Mouse (Mus musculus) cerebellum, adult 9-10 months (tissue): Measurements from ENCODE around the gene Acot13.

Experiments used
- DNase-seq: peaks from one replicate; pipeline ENCODE4 v3.0.0; 2022

Gene Acot13

DNA sequence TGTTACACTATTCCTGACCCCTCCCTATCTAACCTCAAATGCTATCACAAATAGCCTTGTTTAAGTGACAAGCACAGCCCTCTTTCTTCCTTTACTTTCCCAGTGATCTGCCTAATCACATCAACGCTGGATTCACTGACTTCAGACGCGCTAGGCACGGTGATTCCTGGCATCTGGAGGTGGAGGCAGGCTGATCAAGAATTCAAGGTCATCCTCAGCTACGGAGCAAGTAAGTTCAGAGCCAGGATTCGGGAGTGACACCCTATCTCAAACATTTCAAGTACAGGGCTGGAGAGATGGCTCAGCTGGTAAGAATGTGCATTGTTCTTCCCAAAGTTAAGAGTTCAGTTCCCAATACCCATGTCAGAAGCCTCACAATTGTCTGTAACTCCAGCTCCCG lies 5.2 kb downstream of the Acot13 start:
- no peak for DNase-seq

GRCm38 (mm10) chr13:24825587-24825986 lies 5.8 kb downstream of the Acot13 start:
- no peak for DNase-seq

- no peak for DNase-seq
Measured at GRCm38 (mm10) chr13:24824647-24825046, 6.7 kb downstream of the Acot13 start.

DNA sequence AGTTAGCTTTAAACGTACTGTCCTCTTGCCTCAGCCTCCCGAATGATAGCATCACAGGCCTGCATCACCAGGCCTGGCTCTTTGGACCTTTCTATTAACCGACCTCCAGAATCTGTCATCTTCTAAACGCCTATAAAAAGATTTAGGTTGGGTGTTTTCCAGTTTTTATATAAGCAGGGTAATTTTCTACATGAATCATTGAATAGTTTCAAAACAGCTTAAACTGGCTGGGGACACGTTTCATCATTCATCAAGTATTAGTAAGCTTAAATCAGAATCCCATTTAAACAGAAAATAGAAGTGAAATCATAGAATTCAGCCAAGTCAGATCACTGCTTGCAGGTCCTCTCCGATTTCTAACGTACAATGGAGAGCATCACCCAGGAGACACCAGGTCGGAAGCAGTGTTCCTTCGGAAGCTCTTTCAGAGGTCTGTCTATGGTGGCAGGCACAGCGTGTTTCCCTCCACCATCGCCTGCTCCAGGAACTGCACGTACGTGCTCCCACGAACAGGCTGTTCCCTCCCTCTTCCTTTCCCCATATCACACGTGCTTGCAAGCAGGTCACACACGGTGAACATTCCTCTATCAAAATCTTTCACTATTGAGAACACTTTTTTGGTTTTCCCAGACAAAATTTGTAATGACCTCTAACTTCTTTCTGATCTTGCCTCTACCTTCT lies 8.5 kb downstream of the Acot13 start:
- DNase-seq = no peak

DNA sequence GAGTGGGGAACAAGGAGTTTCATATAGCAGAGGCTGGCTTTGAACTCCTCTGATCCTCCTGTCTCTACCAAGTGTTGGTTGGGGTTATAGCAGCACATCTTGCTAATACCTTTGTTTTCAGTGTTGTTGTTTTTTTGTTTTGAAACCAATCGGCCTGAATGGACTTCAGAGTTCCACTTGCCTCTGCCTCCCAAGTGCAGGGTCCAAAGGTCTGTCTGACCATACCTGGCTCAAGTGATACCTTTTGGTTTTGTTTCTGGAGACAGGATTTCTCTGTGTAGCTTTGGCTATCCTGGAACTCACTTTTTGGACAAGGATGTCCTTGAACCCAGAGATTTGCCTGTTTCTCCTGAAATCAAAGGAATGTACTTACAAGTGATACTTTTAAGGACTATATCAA lies 11.4 kb downstream of the Acot13 start:
- DNase-seq = no peak

- no peak for DNase-seq
Measured at GRCm38 (mm10) chr13:24816125-24817092, 14.9 kb downstream of the Acot13 start.

GRCm38 (mm10) chr13:24814616-24815015 lies 16.7 kb downstream of the Acot13 start:
- DNase-seq = no peak

DNA sequence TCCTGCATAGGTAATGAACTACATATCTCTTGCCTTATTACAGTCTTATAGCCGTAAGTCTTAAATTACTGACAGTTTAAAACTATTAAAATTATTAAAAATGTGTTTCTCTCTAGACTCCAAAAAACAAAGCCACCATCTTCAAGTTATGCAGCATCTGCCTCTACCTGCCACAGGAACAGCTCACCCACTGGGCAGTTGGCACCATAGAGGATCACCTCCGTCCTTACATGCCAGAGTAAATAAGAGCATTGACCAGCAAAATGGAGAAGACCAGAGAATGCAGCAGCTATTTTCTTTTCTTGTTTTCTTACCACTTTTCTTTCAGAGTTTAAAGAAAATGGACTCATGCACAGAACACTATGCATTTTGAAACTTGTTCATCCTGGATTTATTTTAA lies 18.8 kb downstream of the Acot13 start:
- no peak for DNase-seq

DNA sequence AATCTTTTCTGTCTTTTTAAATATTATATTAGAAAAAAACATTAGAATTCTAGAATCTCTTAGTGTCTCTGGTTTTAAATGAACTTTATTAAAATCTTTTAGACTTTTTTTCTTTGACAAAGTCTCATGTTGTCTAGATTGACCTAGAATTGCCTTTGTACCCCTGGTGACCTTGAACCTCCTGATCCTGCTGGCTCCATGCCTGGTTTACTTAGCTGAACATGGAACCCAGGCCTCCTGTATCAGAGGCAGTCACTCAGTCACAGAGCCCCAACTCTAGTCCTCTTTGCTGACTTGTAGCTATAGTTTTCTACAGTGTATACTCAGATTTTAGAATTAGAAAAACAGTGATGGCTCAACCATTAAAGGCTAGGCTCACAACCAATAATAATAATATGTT lies 25.3 kb downstream of the Acot13 start:
- DNase-seq = no peak

- no peak for DNase-seq
Measured at GRCm38 (mm10) chr13:24803196-24803595, 28.1 kb downstream of the Acot13 start.

DNA sequence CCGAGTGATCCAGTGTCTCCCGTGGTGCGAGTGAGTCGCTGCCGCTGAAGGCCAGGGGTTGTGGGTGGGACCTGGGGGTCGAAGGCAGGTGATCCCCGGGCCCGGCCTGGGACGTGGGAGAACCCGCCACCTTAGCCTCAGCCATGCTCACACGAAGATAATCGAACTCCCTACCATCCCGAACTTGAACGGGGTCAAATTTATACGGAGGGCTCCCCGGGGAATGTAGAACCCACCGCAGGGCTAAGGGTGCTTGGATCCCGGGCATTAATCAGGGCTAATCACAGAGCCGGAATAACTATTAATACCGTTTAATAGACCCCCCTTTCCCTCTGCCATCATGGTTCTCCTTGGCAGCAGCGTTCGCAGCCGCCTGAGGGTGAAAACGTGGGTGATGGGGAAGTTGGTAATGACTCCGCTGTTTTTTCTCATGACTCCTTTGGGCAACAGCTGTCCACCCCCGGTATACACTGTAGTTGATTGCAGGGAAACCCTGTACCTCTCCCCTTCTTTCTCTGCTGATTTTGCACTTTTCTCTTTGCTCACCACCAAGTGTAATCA lies 29.1 kb downstream of the Acot13 start:
- DNase-seq = peak; percentile 58

- no peak for DNase-seq
Measured at GRCm38 (mm10) chr13:24801308-24801921, 29.9 kb downstream of the Acot13 start, which contains the start of gene BC005537. TSS of gene BC005537 (plus strand) at chr13:24801657.

- DNase-seq = peak; percentile 99
Measured at GRCm38 (mm10) chr13:24800674-24801307, 30.5 kb downstream of the Acot13 start.

DNA sequence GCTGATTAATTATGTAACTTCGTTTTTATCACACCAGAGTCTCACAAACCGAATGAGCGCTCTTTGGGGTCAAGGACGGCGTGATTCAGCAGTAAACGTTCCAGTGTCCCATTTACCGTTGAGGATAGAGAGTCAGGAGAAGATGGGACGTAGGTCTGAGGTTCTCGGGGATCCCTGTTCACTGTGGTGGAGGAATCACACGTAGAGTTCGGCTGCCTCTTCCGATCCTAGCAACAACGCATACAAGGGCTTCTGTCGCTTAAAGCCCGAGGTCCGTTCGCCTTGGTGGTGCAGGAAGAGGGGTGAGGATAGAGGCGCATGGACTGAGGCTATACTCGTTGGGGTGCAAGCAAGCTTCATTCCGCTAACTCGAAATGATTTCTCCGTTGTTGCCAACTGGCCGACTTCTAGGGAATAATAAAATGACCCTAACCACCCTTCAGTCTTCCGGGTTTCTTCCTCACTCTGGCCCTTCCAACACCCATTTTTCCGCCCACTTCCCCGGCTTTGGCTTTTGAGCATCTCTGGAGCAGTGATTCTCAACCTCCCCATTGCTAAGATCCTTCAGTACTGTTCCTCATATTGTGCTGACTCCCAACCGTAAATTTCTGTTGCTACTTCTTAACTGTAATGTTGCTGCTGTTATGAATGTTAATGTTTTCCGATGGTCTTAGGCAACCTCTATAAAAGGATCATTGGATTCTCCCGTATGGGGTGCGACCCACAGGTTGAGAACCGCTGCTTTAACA lies 31.2 kb downstream of the Acot13 start:
- peak; percentile 72 for DNase-seq

DNA sequence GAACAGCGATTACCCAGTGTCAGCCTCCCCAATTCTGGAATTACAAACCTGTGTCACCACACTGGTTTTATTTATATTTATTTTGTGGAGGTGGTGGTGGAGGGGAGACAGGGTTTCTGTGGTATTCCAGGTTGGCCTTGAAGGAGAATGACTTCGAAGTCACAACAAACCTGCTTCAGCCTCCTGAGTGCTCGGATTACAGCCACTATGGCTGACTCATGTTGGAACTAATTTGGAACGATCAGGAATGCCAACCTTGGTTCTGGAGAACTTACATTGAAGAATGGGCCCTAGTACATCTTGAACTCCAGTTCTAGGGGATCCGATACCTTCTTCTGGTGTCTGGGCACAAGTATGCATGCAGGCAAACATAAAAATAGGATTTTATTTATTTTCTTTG lies 32.0 kb downstream of the Acot13 start:
- DNase-seq = no peak

DNA sequence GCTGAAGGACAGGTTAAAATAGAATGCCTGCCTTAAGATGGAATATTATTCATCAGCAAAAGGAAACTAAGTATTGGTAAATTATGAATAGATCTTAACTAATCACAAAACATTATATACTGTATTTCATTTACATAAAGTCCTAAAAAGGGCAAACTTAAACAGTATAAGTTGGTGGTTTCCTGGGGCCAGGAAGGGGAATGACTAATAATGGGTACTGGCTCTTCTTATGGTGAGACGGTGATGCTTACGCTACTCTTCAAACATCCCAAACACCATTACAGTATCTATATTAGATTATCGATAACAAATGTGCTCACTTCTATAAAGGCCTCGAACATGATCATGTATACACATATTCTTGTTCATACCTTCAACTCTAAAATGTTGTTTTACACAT lies 32.7 kb downstream of the Acot13 start:
- no peak for DNase-seq

- DNase-seq = no peak
Measured at GRCm38 (mm10) chr13:24792411-24793045, 38.8 kb downstream of the Acot13 start.

- no peak for DNase-seq
Measured at GRCm38 (mm10) chr13:24791349-24791748, 40.0 kb downstream of the Acot13 start.

GRCm38 (mm10) chr13:24787477-24787876 lies 43.9 kb downstream of the Acot13 start:
- DNase-seq = no peak

DNA sequence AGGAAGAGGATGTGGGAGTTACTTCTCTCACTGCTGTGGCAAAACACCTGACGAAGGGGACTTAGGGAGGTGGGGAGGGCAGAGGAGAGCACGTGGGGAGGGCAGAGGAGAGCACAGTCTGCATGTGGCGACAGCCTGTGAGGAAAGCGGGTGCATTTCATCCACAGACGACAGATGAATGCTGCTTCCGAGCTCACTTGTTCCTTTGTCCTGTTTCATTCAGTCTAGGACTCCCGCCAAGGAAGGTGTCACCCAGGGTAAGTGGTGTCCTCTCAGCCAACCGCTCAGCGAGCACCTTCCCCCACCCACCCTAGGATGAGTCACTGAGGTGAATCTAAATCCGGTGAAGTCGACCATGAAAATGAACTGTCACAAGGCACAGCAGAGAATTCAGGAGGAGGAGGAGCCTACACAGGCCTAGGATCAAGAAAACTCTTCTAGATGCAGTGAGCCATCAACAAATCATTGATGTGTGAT lies 45.3 kb downstream of the Acot13 start:
- peak; percentile 78 for DNase-seq

GRCm38 (mm10) chr13:24781916-24782315 lies 49.4 kb downstream of the Acot13 start:
- DNase-seq = no peak
